Mouse (Mus musculus) C2C12 (cell line): ENCODE measurements at regions not wholly inside any gene's neighbourhood (a gene's known extent, or its start where the extent isn't known, plus 50 kb on each side); places are given as distances from the start of the nearest gene placed in this dataset.

ENCODE experiments used
- H3K27me3 ChIP-seq: one replicate; pipeline ENCODE4 v1.6.1; 2011; ENCODE audit not compliant: control insufficient read depth, insufficient read depth, insufficient read length
- H3K36me3 ChIP-seq: one replicate; pipeline ENCODE4 v1.6.1; 2011; ENCODE audit not compliant: control insufficient read depth, insufficient read depth
- H3K4me3 ChIP-seq: one replicate; pipeline ENCODE4 v1.5.1; 2011; ENCODE audit warnings: mild to moderate bottlenecking, control low read depth; ENCODE audit not compliant: poor library complexity, insufficient read depth, severe bottlenecking
- H3K79me2 ChIP-seq: one replicate; pipeline ENCODE4 v1.6.1; 2011; ENCODE audit not compliant: control insufficient read depth, insufficient read depth
- H3K79me3 ChIP-seq: one replicate; pipeline ENCODE4 v1.6.1; 2011; ENCODE audit warnings: low read depth, control low read depth
- H3ac ChIP-seq: one replicate; pipeline ENCODE3; 2011; ENCODE audit warnings: low read depth; ENCODE audit not compliant: control insufficient read depth, insufficient read length
- CEBPB ChIP-seq: IDR thresholded peaks from one replicate; pipeline ENCODE4 v1.6.1; 2011; ENCODE audit warnings: low read depth, mild to moderate bottlenecking, control low read depth, moderate library complexity
- CTCF ChIP-seq: IDR thresholded peaks from one replicate; pipeline ENCODE4 v1.5.1; 2011; ENCODE audit not compliant: control insufficient read depth, insufficient read depth, insufficient read length
- FOSL1 ChIP-seq: IDR thresholded peaks from one replicate; pipeline ENCODE4 v1.8.0; 2011; ENCODE audit warnings: mild to moderate bottlenecking, low read length; ENCODE audit not compliant: poor library complexity, insufficient read depth, severe bottlenecking
- MAX ChIP-seq: IDR thresholded peaks from one replicate; pipeline ENCODE4 v1.6.1; 2011; ENCODE audit warnings: mild to moderate bottlenecking, control low read depth
- MYOD1 ChIP-seq: IDR thresholded peaks from one replicate; pipeline ENCODE4 v1.6.1; 2011; ENCODE audit warnings: low read depth; ENCODE audit not compliant: control insufficient read depth, insufficient read length
- MYOG ChIP-seq: IDR thresholded peaks from one replicate; pipeline ENCODE4 v1.6.1; 2011; ENCODE audit not compliant: control insufficient read depth, insufficient read length; ENCODE audit errors: extremely low read depth
- USF1 ChIP-seq: IDR thresholded peaks from one replicate; pipeline ENCODE4 v1.6.1; 2011; ENCODE audit warnings: low read depth, mild to moderate bottlenecking, control low read depth, moderate library complexity

GRCm38 (mm10) chr12:71768890-71769289 is 62.0 kb upstream of the Daam1 start:
- Histone ChIP-seq H3K4me3 (no peak overlapping the region), H3K27me3 (no peaks in the 10 kb centered on the region), H3ac (no peak overlapping the region), H3K79me2 (no peaks in the 10 kb centered on the region), H3K79me3 (no peaks in the 10 kb centered on the region), H3K36me3 (no peaks in the 10 kb centered on the region)
- TF ChIP-seq FOSL1: no peak
- no peak for TF ChIP-seq MAX
- TF ChIP-seq CEBPB: no peak
- no peak for TF ChIP-seq USF1
- TF ChIP-seq MYOD1: no peak
- TF ChIP-seq MYOG: no peak
- no peak for TF ChIP-seq CTCF

- Histone ChIP-seq H3K79me3 (no peaks in the 10 kb centered on the region), H3K27me3 (no peaks in the 10 kb centered on the region), H3K79me2 (no peaks in the 10 kb centered on the region), H3K36me3 (no peaks in the 10 kb centered on the region), H3ac (no peak overlapping the region), H3K4me3 (no peak overlapping the region)
- TF ChIP-seq FOSL1 (no peak), USF1 (no peak), MYOG (no peak), CTCF (no peak), MYOD1 (no peak), MAX (no peak), CEBPB (no peak)
Observed at GRCm38 (mm10) chr12:71769302-71769701, 61.6 kb upstream of the Daam1 start.

- H3ac ChIP-seq: no peak overlapping the region
- no peaks in the 10 kb centered on the region for H3K79me3 ChIP-seq
- no peaks in the 10 kb centered on the region for H3K79me2 ChIP-seq
- no peaks in the 10 kb centered on the region for H3K27me3 ChIP-seq
- TF ChIP-seq CEBPB (no peak), MYOD1 (no peak)
- H3K4me3 ChIP-seq: no peak overlapping the region
- no peaks in the 10 kb centered on the region for H3K36me3 ChIP-seq
Observed at GRCm38 (mm10) chr12:71773891-71774290, 57.0 kb upstream of the Daam1 start.

GRCm38 (mm10) chr12:71775126-71775525 is 55.8 kb upstream of the Daam1 start:
- no peaks in the 10 kb centered on the region for H3K27me3 ChIP-seq
- H3K79me2 ChIP-seq: no peaks in the 10 kb centered on the region
- no peak overlapping the region for H3K4me3 ChIP-seq
- H3K36me3 ChIP-seq: no peaks in the 10 kb centered on the region
- no peak overlapping the region for H3ac ChIP-seq
- H3K79me3 ChIP-seq: no peaks in the 10 kb centered on the region
- TF ChIP-seq MAX (no peak), MYOD1 (no peak), MYOG (no peak), CTCF (no peak), USF1 (no peak), CEBPB (no peak), FOSL1 (no peak)

GRCm38 (mm10) chr12:71778137-71778536 is 52.7 kb upstream of the Daam1 start:
- no peak for TF ChIP-seq MYOG
- no peak for TF ChIP-seq USF1
- H3ac ChIP-seq: no peak overlapping the region
- H3K4me3 ChIP-seq: no peak overlapping the region
- peaks cover 9% of the 10 kb centered on the region for H3K27me3 ChIP-seq
- no peaks in the 10 kb centered on the region for H3K79me2 ChIP-seq
- H3K79me3 ChIP-seq: no peaks in the 10 kb centered on the region
- no peaks in the 10 kb centered on the region for H3K36me3 ChIP-seq

GRCm38 (mm10) chr12:71778948-71779347 is 51.9 kb upstream of the Daam1 start:
- no peaks in the 10 kb centered on the region for H3K79me2 ChIP-seq
- H3K4me3 ChIP-seq: no peak overlapping the region
- no peaks in the 10 kb centered on the region for H3K79me3 ChIP-seq
- peaks cover 9% of the 10 kb centered on the region for H3K27me3 ChIP-seq
- TF ChIP-seq FOSL1 (no peak), USF1 (no peak), CTCF (no peak), CEBPB (no peak), MAX (no peak), MYOG (no peak), MYOD1 (no peak)
- no peaks in the 10 kb centered on the region for H3K36me3 ChIP-seq
- H3ac ChIP-seq: no peak overlapping the region
